Mouse (Mus musculus) adipocyte (in vitro differentiated cells): Measurements from ENCODE around the gene Nme3.
"Not testable (repeated sequence)": the region's sequence is repeated elsewhere in the genome, so short reads cannot be mapped to it uniquely, and the experiment has no call there.

ENCODE experiments used
- DNase-seq: peaks from one replicate; pipeline ENCODE4 v3.0.0-alpha.2; 2016; ENCODE audit warnings: low spot score

The Nme3 gene

GRCm38 (mm10) chr17:24900014-24900413 is 3.7 kb downstream of the Nme3 start:
- DNase-seq, result no peak

- no peak for DNase-seq
These were observed 5.8 kb downstream of the Nme3 start for GRCm38 (mm10) chr17:24902124-24902523.

GRCm38 (mm10) chr17:24902671-24903474 is 6.6 kb downstream of the Nme3 start:
- peak; percentile 60 for DNase-seq

DNA sequence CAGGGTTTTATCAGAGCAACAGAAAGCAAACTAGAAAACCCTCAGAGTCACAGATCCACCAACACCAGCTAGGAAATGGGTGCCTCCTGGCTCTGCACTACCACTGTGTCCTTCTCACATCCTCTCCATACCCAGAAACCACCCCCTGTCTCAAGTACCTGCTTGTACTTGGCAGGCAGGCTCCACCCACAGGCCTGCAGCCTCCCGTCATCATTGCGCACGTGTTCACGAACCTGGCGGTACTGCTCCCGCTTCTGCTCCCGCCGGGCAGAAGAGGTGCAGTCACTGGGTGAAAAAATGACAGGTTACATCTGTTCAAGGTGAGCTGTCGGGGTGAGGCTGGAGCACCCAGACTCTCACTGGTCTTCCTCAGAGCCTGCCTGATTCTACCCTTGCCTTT is 7.5 kb downstream of the Nme3 start:
- DNase-seq, result no peak

DNA sequence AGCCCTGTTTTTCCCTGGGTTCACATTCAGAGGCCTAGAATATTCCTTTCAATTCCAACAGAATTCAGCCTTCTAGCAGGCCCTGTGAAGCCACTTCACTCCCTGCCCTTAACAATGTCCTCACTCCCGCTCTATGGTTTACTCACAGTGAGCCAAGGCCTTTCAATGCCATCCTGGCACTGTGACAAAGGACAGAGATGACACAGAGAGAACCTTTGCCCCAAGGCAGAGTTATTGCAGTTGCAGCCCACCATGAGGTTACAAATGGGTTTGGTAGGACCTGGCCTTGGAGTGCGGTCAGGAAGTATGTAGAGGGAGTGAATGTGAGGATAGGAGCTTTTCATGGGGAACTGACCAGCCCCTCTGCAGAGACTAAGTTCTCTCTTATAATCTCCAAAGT is 11.3 kb downstream of the Nme3 start:
- DNase-seq, result no peak

DNA sequence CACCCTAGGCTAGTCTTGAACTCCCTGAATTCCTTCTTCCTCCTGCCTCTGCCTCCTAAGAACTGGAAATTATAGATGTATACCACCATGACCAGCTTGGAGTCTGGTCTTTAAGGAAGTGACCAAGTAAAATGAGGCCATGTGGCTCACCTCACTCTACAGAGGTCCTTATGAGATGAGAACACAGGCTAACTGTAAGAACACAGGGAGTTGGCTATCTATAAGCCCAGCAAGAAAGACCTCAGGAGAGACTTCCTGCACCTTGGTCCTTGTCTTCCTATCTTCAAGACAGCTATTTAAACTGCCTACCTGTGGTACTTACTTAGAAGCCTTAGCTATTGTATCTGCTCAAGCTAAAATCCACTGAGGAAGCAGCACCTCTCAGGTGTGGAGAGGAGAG is 17.7 kb downstream of the Nme3 start:
- no peak for DNase-seq

DNA sequence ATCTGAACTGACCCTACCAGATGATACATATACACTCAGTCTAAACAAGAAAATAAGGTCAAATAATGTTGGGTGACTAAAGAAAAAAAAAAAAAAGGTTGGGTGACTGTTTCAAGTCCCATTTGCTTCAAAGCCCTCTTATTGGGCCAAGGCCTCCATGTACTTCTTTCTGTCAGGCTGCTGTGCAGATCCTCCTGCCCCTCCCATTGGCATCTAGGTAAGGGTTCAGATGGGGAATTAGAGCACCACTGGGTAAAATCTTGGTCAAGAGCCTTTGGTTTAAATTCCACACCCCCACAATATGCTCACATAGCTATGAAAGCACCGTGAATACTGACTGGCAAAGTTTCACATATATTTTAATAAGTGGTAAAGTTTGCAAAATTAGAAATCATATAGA is 26.9 kb downstream of the Nme3 start:
- DNase-seq, result peak; percentile 50

DNA sequence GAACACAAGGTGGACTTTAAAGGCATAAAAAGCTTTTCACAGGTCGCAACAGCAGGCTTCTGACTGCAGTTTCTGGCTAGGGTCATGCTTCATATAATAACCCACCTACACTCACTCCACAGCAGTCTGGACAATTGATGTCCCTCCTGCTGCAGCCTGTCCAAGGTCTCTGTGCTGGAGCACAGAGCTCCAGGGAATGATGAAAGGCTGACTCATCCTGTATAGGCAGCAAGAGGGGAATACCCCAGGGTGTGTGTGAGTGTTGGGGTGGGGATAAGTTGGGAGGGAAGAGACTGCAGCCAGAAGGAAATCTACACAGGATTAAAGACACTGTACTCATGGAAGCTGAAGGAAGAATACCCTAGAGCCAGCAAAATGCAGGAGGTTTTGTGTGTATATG is 33.2 kb downstream of the Nme3 start:
- DNase-seq, result no peak

- DNase-seq, result peak; percentile 47
These were observed 36.1 kb downstream of the Nme3 start for GRCm38 (mm10) chr17:24932431-24932830.

DNA sequence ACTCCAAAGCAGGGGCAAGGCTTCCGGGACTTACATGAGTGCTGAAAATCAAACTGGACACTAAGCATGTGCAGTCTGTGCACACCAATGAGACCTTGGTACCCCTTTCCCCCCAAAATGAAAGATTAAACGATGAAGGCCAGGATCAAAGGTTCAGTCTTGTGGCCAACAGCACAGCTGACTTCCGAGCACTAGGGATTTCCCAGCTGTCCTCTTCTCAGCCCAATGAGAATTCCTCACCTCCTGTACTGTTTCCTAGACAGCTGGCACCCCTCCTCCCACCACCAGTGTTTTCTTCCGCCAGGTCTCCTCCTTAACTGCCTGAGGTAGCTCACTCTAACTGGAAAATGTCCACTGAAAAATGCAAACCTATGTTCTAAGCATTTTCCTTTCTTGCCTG is 36.9 kb downstream of the Nme3 start:
- DNase-seq, result no peak

DNA sequence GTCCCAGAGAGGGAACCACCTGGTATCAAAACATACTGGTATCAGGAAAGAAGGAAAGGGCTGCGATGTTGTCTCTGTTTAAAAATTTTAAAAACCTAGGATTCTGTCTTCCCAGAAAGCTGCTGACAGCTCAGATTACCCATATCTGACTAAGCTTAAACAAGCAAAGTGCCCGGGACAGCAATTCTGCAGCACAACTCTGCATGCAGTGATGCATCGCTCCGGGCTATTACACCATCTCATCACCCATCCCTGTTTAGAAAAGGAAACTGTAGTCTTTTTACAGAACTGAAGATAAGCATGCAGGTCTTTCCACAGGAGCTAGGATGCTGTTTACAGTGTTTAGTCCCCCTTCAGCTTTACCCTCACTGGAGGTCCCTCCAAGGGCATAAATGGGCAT is 38.6 kb downstream of the Nme3 start:
- no peak for DNase-seq

DNA sequence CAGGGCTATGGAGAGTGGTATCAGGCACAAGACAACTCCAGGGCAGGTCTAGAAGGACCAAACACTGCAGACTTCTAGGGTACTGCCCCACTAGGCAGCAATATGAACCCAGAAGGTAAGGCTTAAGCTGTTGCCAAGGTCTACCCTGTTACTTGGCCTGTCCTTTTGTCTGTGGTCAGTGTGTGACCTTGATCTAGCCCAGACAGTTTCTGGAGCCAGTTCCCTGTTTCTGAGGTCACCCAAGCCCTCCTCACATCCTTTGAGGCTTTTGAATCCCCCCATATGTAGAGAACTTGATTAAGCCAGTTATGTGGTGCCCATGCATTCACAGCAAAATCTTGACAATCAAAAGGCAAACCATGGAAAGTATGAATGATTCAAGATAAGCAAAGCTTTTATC is 39.4 kb downstream of the Nme3 start:
- DNase-seq, result no peak

GRCm38 (mm10) chr17:24936259-24937237 is 40.2 kb downstream of the Nme3 start, which contains the start of gene Mapk8ip3:
Gene Mapk8ip3 (minus strand): TSS chr17:24936977.
- DNase-seq, result peak; percentile 95

DNA sequence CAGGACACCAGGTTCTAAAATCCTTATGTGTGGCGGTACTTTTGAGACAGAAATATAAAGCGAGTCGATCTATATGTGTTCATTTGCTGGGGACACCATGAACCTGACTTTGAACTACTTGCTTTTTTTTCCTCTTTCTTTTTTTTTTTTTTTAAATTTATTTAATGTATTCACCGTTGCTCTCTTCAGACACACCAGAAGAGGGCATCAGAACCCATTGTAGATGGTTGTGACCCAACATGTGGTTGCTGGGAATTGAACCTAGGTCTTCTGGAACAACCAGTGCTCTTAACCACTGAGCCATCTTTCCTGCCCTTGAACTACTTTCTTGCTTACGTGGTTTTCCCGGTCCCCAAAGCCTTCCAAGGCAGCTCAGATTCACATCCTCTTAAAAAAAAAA is 41.0 kb downstream of the Nme3 start:
- no peak for DNase-seq

GRCm38 (mm10) chr17:24942453-24942852 is 46.2 kb downstream of the Nme3 start:
- DNase-seq, result peak; percentile 28

- DNase-seq, result no peak
These were observed 46.7 kb downstream of the Nme3 start for GRCm38 (mm10) chr17:24943036-24943435.

DNA sequence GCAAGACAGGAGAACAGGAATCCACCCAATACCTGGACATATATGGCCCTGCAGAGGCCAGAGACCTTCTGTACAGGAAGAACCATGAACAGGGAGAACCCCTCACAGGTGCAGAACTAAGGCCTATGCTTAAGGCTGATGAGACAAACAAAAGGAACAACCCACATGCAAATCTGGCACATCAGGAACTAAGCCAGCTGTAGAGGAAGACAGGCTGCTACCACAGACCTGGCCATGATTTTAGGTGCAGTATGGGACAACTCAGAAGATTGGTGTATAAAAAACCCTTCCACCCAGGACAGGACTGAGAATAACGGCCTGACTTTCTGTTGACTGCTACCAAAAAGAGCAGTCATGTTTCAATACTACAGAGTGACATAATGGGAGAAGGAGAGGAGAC is 47.3 kb downstream of the Nme3 start:
- not testable (repeated sequence) for DNase-seq
